Mouse (Mus musculus) retina, postnatal 1 day (tissue): ENCODE results near the gene Slc46a2.

Experiments
- DNase-seq: peaks from one replicate; pipeline ENCODE4 v3.0.0-alpha.2; 2012

Gene Slc46a2

GRCm38 (mm10) chr4:59890086-59890600 is 24.7 kb downstream of the Slc46a2 start:
- no peak for DNase-seq

- DNase-seq = no peak
These were observed 26.8 kb downstream of the Slc46a2 start for GRCm38 (mm10) chr4:59888014-59888413.

- no peak for DNase-seq
These were observed 27.8 kb downstream of the Slc46a2 start for GRCm38 (mm10) chr4:59887011-59887410.

- no peak for DNase-seq
These were observed 28.6 kb downstream of the Slc46a2 start for GRCm38 (mm10) chr4:59886281-59886680.

DNA sequence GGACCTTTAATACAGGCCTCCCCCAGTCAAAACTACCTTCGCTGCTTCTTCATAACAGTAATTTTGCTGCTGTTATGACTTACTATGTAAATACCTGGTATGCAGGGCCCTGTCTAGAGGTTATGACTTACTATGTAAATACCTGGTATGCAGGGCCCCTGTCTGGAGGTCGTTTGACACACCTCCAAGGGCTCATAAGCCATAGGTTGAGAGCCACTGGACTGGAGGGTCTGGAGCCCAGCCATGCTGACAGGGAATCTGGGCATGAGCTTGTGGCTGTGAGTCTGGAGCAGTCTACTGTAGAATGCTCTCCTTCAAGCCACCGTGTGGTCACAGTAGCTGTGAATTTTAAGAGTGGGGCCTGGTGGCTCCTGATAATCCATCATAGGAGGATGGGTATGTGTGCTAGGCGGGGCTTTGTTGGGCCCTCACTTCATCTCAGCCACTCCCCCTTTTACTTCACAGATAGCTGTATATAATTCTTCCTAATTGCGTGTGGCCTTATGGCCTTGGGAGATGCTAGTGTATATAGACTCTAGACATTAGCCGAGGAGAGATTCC is 30.6 kb downstream of the Slc46a2 start:
- DNase-seq = no peak

GRCm38 (mm10) chr4:59881210-59881609 is 33.6 kb downstream of the Slc46a2 start:
- no peak for DNase-seq

DNA sequence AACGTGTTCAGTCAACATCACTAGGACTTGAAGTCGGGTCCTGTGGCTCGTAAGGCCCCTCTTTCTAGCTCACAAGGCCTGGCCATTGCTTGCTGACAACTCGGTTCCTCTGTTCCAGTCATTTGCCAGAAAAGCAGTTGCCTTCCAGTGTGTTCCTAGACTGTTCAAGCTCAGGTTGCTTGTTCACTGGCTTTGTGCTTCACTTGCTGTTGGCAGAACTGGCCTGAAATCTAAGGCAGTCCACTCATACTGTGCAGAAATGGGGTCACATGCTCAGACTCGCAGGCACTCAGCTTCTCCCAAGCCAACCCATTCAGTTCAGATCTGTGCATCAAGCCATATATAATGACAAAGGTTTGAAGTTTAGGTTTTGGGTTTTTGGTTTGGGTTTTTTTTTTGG is 34.1 kb downstream of the Slc46a2 start:
- no peak for DNase-seq

DNA sequence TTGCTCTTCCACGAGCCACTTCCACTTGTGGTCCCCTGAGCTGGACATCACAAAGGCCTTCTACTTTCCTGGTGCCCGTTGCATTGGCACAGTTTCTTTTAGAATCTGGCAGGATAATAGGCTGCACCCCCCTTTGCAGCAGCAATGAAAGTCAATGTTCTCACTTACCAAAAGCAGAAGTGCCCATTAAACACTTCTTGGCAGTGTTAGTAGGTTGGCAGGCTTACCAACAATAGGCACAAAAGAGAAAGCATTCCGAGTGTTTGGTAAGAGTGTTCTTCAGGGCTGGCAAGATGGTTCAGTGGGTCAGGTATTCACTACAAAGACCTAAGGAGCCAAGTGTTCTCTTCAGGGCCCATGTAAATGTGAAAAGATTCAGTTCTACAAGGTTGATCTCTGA is 35.4 kb downstream of the Slc46a2 start:
- no peak for DNase-seq

DNA sequence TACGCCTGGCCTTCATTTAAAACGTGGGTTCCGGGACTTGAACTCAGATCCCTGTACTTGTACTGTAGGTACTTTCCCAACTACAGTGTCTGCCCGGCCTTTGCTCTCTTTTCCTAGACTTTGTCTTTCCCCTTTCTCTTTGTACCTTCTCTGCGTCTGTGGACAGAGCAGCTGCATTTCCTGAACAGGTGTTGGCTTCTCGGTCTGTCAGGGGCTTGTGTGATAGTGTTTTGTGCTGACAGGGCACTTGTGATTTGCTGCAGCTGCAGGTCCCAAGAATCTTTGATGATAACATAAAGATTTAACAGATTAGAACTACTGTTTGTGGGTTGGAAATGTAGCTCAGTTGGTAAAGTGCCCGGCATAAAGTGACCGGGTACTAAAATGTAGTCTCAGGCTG is 36.3 kb downstream of the Slc46a2 start:
- no peak for DNase-seq

DNA sequence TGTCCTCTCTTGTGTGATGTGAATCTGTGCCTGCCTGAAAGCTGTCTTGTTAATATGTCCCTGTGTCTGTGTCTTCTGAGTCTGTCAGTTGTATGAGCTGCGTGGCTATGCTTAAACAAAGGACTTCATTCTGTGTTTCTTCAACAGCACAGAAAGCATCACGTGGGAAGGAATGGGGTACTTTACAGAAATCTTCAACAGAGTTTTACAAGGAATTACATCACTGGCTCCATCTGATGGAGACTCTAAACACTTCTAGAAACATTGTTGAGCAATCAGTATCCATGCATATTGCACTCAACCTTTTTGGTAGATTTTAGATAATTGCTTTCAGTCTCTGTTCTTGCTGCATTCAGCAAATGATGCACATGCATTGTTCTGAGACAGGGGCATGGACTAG is 37.8 kb downstream of the Slc46a2 start:
- DNase-seq = no peak

GRCm38 (mm10) chr4:59876570-59876969 is 38.3 kb downstream of the Slc46a2 start:
- DNase-seq = no peak

DNA sequence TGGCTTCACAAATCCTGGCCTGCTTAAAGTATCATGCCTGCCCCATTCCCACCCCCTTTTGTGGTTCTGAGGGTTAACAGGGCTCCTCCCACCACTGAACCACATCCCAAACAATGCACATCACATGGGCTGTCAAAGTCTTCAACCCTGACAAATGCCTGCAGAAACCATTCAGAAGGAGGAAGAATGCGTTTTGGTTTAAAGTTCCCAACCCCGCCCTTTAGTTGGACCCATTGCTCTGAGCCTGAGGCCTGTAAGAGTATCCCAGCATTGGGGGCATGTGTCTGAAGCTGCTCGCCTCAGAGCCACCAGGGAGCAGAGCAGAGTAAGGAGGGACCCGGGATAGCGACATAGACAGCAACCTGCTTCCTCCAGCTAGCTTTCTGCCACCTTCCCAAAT is 41.0 kb downstream of the Slc46a2 start:
- no peak for DNase-seq

- no peak for DNase-seq
These were observed 41.6 kb downstream of the Slc46a2 start for GRCm38 (mm10) chr4:59873240-59873639.

DNA sequence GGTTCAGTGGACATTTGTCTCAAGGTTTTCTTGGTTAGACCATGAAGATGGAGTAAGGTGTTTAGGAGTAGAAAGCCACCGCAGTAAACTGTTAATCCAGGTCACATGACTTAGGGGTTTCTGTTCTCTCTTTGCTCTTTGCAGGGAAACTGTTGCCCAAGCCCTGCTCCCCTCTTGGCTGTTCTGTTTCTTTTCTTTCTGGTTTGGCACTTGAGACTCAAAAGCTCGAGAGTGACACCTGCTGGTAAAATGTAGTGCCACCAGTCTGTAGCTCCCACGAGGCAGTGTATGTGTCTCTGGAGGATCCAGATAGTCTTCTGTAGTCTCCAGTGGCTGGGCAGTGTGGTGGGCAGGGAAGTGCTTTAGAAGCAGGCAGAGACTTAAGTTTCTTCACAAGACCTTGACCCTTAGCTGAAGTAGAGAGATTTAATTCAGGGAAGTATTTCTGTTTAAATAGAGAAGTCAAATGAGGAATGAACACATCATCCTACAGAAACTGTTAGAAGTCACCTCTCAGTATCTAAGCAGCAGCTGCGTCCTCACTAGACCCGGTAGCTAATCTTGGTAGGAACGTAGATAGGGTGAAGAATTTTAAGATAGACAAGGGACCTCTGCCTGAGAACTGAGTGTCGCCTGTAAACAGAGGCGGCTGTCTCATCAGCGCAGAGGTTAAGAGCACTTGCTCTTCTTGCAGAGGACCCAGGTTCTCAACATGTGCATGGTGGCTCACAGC is 43.8 kb downstream of the Slc46a2 start:
- DNase-seq = peak; percentile 85

DNA sequence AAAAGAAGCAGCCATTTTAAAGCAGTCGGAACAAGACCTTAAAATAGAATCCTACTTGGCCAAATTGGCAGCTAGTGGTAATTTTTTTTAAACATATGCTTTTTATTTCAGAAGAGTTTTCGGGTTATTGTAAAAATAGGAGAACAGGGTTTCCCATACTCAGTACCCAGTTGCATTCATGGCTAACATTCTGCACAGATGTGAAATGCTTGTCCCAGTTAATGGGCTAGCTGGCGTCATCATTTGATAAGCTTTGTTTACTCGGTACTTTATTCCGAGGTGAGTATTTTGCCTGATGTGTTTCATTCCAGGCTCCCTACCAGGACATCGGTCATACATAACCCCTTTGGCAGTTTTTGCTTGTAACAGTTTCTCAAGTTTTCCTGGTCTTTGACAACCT is 44.4 kb downstream of the Slc46a2 start:
- no peak for DNase-seq

DNA sequence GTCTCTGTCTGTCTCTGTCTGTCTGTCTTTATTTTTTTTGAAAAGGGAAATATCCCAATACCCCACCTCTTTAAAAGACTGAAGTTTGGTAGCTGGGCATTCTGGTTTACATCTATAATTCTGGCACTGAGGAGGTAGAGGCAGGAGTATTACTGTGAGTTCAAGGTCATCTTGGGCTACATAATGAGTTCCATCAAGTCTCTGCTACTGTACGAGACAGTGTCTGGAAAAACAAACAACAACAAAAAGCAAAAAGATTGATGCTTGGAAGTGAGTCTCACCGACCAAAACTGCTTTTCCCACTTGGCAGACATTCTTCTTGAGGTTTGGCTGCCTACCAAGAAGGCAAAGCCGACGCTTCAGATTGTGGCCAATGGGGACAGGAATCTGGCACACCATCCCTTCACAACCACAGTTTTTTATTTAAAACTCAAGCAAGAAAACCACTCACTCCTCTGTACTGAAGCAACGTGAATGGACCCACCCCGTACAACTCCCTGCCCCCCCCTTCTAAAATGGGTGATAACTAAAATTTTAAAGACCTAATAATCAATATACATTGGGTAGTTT is 45.3 kb downstream of the Slc46a2 start:
- no peak for DNase-seq

GRCm38 (mm10) chr4:59868086-59868485 is 46.8 kb downstream of the Slc46a2 start:
- DNase-seq = no peak

DNA sequence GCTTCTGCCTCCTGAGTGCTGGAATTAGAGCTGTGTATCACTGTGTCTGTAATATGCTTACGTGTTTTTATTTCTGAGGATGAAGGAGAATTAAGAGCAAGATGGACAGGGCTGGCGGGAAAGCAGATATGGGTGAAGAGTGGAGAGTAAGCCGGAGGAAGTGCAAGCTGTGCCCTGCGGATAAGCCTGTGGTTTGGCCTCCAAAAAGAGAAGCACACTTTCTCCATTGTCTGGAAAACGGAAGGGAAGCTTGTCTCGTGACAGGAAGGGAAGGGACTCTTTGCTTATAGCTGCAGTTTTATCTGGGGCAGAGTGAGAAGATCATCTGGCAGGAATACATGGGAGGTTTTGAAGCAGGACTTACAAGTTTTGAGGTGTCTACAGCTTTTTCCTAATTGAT is 51.0 kb downstream of the Slc46a2 start:
- no peak for DNase-seq

- no peak for DNase-seq
These were observed 52.5 kb downstream of the Slc46a2 start for GRCm38 (mm10) chr4:59862335-59862734.

DNA sequence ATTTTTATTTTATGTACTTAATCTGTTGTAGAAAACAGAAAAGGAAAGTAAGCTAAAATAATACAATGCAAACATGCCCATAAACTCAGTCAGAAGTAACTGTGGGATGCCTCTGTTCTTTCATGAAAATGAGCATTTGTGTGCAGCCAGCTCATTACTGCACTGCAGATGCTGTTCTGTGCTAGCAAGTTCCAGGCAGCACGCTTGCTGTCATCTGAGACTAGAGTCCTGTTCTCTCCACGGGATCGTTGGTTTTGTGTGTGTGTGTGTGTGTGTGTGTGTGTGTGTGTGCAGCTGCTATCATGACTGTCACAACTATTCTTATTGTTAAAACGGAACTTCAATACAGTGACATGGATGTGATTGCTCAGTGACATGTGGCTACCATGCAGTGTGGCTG is 53.0 kb downstream of the Slc46a2 start:
- DNase-seq = peak; percentile 13

GRCm38 (mm10) chr4:59860431-59860830 is 54.4 kb downstream of the Slc46a2 start:
- no peak for DNase-seq

DNA sequence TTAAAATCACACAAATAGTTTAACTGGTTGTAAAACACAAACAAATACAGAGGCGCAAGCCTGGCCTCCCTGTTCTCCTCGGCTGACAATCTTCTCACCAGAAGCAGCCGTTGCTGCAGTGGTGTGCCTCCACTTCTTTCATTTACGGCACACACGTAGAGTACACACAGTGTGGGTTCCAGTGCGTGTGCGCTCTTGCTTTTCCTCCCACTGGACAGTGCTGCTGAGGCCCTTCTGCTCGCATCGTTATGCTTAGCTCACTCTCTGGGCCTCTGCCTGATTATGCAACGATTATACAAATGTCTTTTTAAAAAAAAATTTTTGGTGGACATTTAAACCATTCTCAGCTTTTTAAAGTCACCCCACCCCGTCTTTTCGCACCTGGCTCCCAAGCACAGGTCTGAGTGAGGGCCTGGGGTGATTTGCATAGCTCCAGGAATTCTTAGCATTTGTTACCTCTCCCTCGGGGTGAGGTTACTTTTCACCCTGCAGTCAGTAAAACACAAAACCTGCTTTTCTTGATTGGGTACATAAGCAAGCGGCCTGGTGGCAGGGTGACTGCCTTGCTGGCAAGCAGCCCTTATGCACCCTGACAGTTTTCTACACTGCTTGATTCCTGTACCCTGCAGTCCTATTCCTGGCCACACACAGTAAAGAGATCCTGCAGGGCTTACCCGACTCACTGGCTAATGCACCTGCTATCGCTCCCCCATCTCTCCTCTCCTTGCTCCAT is 55.0 kb downstream of the Slc46a2 start:
- DNase-seq = peak; percentile 34
